Mouse (Mus musculus) liver, postnatal 0 days (tissue): ENCODE results near the gene Phgdh.
A peak's percentile ranks its signal among the peaks of the same experiment; 100 is the strongest.

ENCODE experiments used
- CTCF ChIP-seq: sonication (generic); IDR thresholded peaks from 2 replicates; pipeline ENCODE4 v1.5.1; 2016; ENCODE audit warnings: antibody characterized with exemption, low read depth
- EP300 ChIP-seq: IDR thresholded peaks from 2 replicates; pipeline ENCODE4 v1.6.1; 2016; ENCODE audit warnings: antibody characterized with exemption, low read depth, mild to moderate bottlenecking

- TF ChIP-seq CTCF (0 out of 2 replicates have a peak, but pooled peaks have one; percentile 5), EP300 (no peak)
Observed at GRCm38 (mm10) chr3:98382246-98382939, 42.6 kb upstream of the Phgdh start, which contains the start of gene Zfp697.
